Mouse (Mus musculus) erythroblast, embryonic 14.5 days (primary cell): ENCODE measurements around the gene Nav2.

Source experiments
- GATA1 ChIP-seq: IDR thresholded peaks from 2 replicates; pipeline ENCODE4 v1.6.1; 2012; ENCODE audit warnings: low read length, inconsistent platforms, mixed read lengths
- TAL1 ChIP-seq: IDR thresholded peaks from 3 replicates; pipeline ENCODE4 v1.6.1; 2012; ENCODE audit warnings: low read length, inconsistent platforms, mixed read lengths

DNA sequence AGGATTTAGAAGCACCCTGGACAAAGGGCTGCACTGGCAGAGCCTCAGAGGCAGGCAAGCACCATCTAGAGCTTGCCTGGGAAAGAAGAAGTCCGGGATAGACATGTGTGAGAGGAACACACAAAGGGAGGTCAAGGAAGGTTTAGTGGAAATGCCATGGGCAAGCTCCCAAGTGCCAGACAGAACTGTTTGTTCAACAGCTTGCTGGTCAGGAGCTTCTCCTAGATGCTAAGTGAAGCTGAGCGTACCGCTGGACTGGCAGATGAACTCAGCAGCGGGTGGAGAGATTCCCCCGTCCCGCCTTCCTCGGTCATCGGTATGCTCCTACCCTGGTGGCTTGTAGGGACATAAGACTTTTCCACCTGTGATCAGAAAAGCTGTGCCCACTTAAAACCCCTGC lies 654.3 kb downstream of the Nav2 start:
- TF ChIP-seq TAL1 (no peak), GATA1 (no peak)
